Mouse (Mus musculus) forebrain, postnatal 0 days (tissue): ENCODE data around the gene Pgpep1l. TPM values are rescaled to one million over a fixed set of nuclear protein-coding genes. Genes with fewer than 3 reads are reported as not detected.

Experiments
- ATAC-seq: fragments of 200-750 bp; cut with Nextera tagmentation; 2 replicates; pipeline ENCODE4 v1.8.0; 2017; ENCODE audit warnings: mild to moderate bottlenecking, moderate library complexity
- DNase-seq: peaks from one replicate; pipeline ENCODE4 v3.0.0-alpha.2; 2015
- H3K27ac ChIP-seq: fragments of 300-500 bp; sonication (generic); 2 replicates; pipeline ENCODE4 v1.5.1; 2014; ENCODE audit warnings: low read depth, mild to moderate bottlenecking, antibody characterized with exemption, low read length, moderate library complexity, mixed read lengths
- H3K27me3 ChIP-seq: fragments of 300-500 bp; sonication (generic); 2 replicates; pipeline ENCODE4 v1.6.1; 2014; ENCODE audit warnings: mild to moderate bottlenecking, low read length, mixed read lengths; ENCODE audit not compliant: insufficient read depth
- H3K36me3 ChIP-seq: fragments of 300-500 bp; sonication (generic); 2 replicates; pipeline ENCODE4 v1.6.1; 2014; ENCODE audit warnings: mild to moderate bottlenecking, moderate library complexity; ENCODE audit not compliant: insufficient read depth
- H3K4me1 ChIP-seq: fragments of 300-500 bp; sonication (generic); 2 replicates; pipeline ENCODE4 v1.6.1; 2014; ENCODE audit warnings: antibody characterized with exemption; ENCODE audit not compliant: insufficient read depth
- H3K4me2 ChIP-seq: fragments of 300-500 bp; sonication (generic); 2 replicates; pipeline ENCODE4 v1.6.1; 2014; ENCODE audit warnings: low read depth, mild to moderate bottlenecking, moderate library complexity
- H3K4me3 ChIP-seq: fragments of 300-500 bp; sonication (generic); 2 replicates; pipeline ENCODE4 v1.5.1; 2014; ENCODE audit warnings: low read depth, low read length, mixed read lengths
- H3K9ac ChIP-seq: fragments of 300-500 bp; sonication (generic); 2 replicates; pipeline ENCODE4 v1.6.1; 2014; ENCODE audit warnings: mild to moderate bottlenecking
- H3K9me3 ChIP-seq: fragments of 300-500 bp; sonication (generic); 2 replicates; pipeline ENCODE4 v1.6.1; 2016; ENCODE audit warnings: low read length
- CTCF ChIP-seq: sonication (generic); IDR thresholded peaks from 2 replicates; pipeline ENCODE4 v1.5.1; 2016; ENCODE audit warnings: antibody characterized with exemption, control low read depth, low read depth
- WGBS: fragments of 180-500 bp; shearing (Covaris S2); extraction: QIAGEN DNeasy Blood & Tissue Kit; methylation state at CpG from one replicate; pipeline ENCODE4 v1.1.7; 2014; 5-methylcytosine and 5-hydroxymethylcytosine counted together
- polyA plus RNA-seq: library from polyadenylated mRNA; unstranded; fragments of >200 nt; fragmentation: Nextera tagmentation; extraction: Ambion mirVana; gene quantifications from 2 replicates; pipeline ENCODE4 v1.2.1, GENCODE M21; 2015
- total RNA-seq: library from RNA; depleted of rRNA; stranded (reverse); fragments of >200 nt; gene quantifications from 2 replicates; pipeline ENCODE4 v1.2.3, GENCODE M21; 2014; rRNA removed

The Pgpep1l gene
- total RNA-seq (1.0 and 1.1 TPM in 2 replicates), polyA plus RNA-seq (not detected in 2 replicates)

GRCm38 (mm10) chr7:68264028-68264453 is at the start of gene Pgpep1l:
TSS of gene Pgpep1l (minus strand) at chr7:68264233.
- H3K4me1 ChIP-seq = peaks cover 5% of the 10 kb centered on the region; the same call in 1 of the 2 replicates
- ATAC-seq (peak; percentile 40), DNase-seq (no peak)
- peak within 1 kb of the TSS; percentile 53 for H3K4me2 ChIP-seq
- 8% methylated on average over 25 of the region's 25 CpGs for WGBS
- no peaks in the 10 kb centered on the region for H3K27me3 ChIP-seq
- no peaks in the 10 kb centered on the region for H3K9me3 ChIP-seq
- no peak for TF ChIP-seq CTCF
- no peaks in the 10 kb centered on the region for H3K36me3 ChIP-seq
- no peak within 1 kb of the TSS for H3K9ac ChIP-seq
- H3K27ac ChIP-seq = no peak within 1 kb of the TSS
- H3K4me3 ChIP-seq = peak within 1 kb of the TSS; percentile 19

GRCm38 (mm10) chr7:68313038-68313782 is 49.2 kb upstream of the Pgpep1l start:
- H3K27me3 ChIP-seq = no peaks in the 10 kb centered on the region
- no peak overlapping the region for H3K4me2 ChIP-seq
- DNase-seq (no peak), ATAC-seq (no peak)
- H3K9me3 ChIP-seq = no peaks in the 10 kb centered on the region
- no peak for TF ChIP-seq CTCF
- no peak overlapping the region for H3K27ac ChIP-seq
- no peak overlapping the region for H3K9ac ChIP-seq
- H3K4me1 ChIP-seq = no peaks in the 10 kb centered on the region
- no peak overlapping the region for H3K4me3 ChIP-seq
- no peaks in the 10 kb centered on the region for H3K36me3 ChIP-seq
- WGBS = 83% methylated on average over 14 of the region's 14 CpGs

- ATAC-seq = no peak
- WGBS = 83% methylated on average over 5 of the region's 5 CpGs
- H3K4me1 ChIP-seq = no peaks in the 10 kb centered on the region
Observed at GRCm38 (mm10) chr7:68312395-68312794, 48.4 kb upstream of the Pgpep1l start.

GRCm38 (mm10) chr7:68311469-68311868 is 47.4 kb upstream of the Pgpep1l start:
- no peak for ATAC-seq
- DNase-seq = no peak
- Histone ChIP-seq H3K27ac (no peak overlapping the region), H3K4me1 (no peaks in the 10 kb centered on the region), H3K4me3 (no peak overlapping the region), H3K9ac (no peak overlapping the region), H3K4me2 (no peak overlapping the region), H3K36me3 (no peaks in the 10 kb centered on the region), H3K9me3 (no peaks in the 10 kb centered on the region), H3K27me3 (no peaks in the 10 kb centered on the region)
- TF ChIP-seq CTCF = no peak
- WGBS = 84% methylated on average over 6 of the region's 6 CpGs

More at GRCm38 (mm10) chr7:68312395-68312794, 48.4 kb upstream of the Pgpep1l start:
- no peak for DNase-seq
- H3K4me2 ChIP-seq = no peak overlapping the region
- H3K27ac ChIP-seq = no peak overlapping the region
- H3K9ac ChIP-seq = no peak overlapping the region
- no peak for TF ChIP-seq CTCF
- no peak overlapping the region for H3K4me3 ChIP-seq
- H3K27me3 ChIP-seq = no peaks in the 10 kb centered on the region
- no peaks in the 10 kb centered on the region for H3K36me3 ChIP-seq
- no peaks in the 10 kb centered on the region for H3K9me3 ChIP-seq

- Histone ChIP-seq H3K4me2 (no peak overlapping the region), H3K36me3 (no peaks in the 10 kb centered on the region), H3K9me3 (no peaks in the 10 kb centered on the region), H3K4me1 (no peaks in the 10 kb centered on the region), H3K4me3 (no peak overlapping the region), H3K9ac (no peak overlapping the region), H3K27me3 (no peaks in the 10 kb centered on the region), H3K27ac (no peak overlapping the region)
- 96% methylated on average over 8 of the region's 8 CpGs for WGBS
- no peak for TF ChIP-seq CTCF
- DNase-seq = no peak
- no peak for ATAC-seq
Observed at GRCm38 (mm10) chr7:68306756-68307155, 42.7 kb upstream of the Pgpep1l start.

- Histone ChIP-seq H3K4me3 (no peak overlapping the region), H3K4me1 (no peaks in the 10 kb centered on the region), H3K36me3 (no peaks in the 10 kb centered on the region), H3K27ac (no peak overlapping the region), H3K4me2 (no peak overlapping the region), H3K9ac (no peak overlapping the region), H3K9me3 (no peaks in the 10 kb centered on the region), H3K27me3 (no peaks in the 10 kb centered on the region)
- DNase-seq (no peak), ATAC-seq (no peak)
- 54% methylated on average over 11 of the region's 11 CpGs for WGBS
- TF ChIP-seq CTCF = no peak
Observed at GRCm38 (mm10) chr7:68305781-68306575, 41.9 kb upstream of the Pgpep1l start.

- no peaks in the 10 kb centered on the region for H3K4me1 ChIP-seq
- WGBS = 70% methylated on average over 6 of the region's 6 CpGs
- H3K27me3 ChIP-seq = no peaks in the 10 kb centered on the region
- H3K4me2 ChIP-seq = no peak overlapping the region
- DNase-seq (no peak), ATAC-seq (no peak)
- TF ChIP-seq CTCF = no peak
- no peak overlapping the region for H3K4me3 ChIP-seq
- H3K9me3 ChIP-seq = no peaks in the 10 kb centered on the region
- no peak overlapping the region for H3K27ac ChIP-seq
- no peak overlapping the region for H3K9ac ChIP-seq
- H3K36me3 ChIP-seq = no peaks in the 10 kb centered on the region
Observed at GRCm38 (mm10) chr7:68303685-68304084, 39.7 kb upstream of the Pgpep1l start.
